Mouse (Mus musculus): ENCODE results near the gene Tent4b.

Tent4b gene

GRCm38 (mm10) chr8:88301589-88302437, 102.8 kb downstream of the Tent4b start:
- no peak for DNase-seq (ENCODE audit: low spot score)

DNA sequence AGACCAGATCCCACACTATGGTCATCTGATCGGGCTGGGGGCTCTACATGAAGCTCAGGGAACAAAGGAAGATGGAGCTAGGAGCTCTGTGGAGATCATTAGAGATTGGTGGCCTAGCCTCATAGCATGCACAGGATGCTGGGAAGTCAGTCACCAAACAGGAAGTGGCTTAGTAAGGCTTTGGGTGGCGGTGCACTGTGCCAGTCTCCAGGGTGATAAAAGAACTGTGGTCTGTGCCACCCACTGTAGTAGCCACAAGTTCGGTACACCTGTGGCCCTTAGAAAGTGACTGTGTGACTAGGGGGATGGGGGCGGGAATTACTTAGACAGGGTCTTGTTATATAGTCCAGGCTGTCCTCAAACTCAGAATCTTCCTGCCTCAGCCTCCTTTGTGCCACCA, 106.8 kb downstream of the Tent4b start:
- DNase-seq (ENCODE audit: low spot score), result no peak

GRCm38 (mm10) chr8:88306511-88306910, 107.5 kb downstream of the Tent4b start:
- DNase-seq (ENCODE audit: low spot score), result no peak

GRCm38 (mm10) chr8:88307736-88308135, 108.7 kb downstream of the Tent4b start:
- DNase-seq (ENCODE audit: low spot score), result no peak

Data from layer of hippocampus, adult 9-10 months (tissue).